In genomic region chr15:6714819-6715218, GRCm38 (mm10) we compare ENCODE assay signal across 15 mouse cellular contexts. TPM values are rescaled to one million over a fixed set of nuclear protein-coding genes. Genes with fewer than 3 reads are reported as not detected.
DNase-seq lines count a peak whose midpoint lies in the region; ATAC-seq and TF ChIP-seq lines count a peak whose summit lies in the region.
"Had no signal": no experiment of that assay in that cellular context is flagged by ENCODE, and none has a peak within 500 bp of the region (broad histone marks: within the 10 kb centered on the region; RNA-seq: fewer than 3 reads in every experiment).

No protein-coding gene starts in this region.

- peak; percentile 82 for ATAC-seq in heart, postnatal 0 days (ENCODE audit: insufficient read depth, low read depth)
- peak; percentile 87 for ATAC-seq in intestine, embryonic 16.5 days
- peak; percentile 55 for ATAC-seq in megakaryocyte progenitor cell, adult 5-6 weeks (replicated peaks; ENCODE audit: poor library complexity)
- ATAC-seq in forebrain, embryonic 13.5 days = no peak
- ATAC-seq: Patski had no signal

- peaks cover 24% of the 10 kb centered on the region for H3K4me1 ChIP-seq in heart, postnatal 0 days (ENCODE audit: control insufficient read depth, insufficient read depth)
- H3K4me1 ChIP-seq in intestine, embryonic 16.5 days (ENCODE audit: control insufficient read depth, insufficient read depth, low read length) = peaks cover 41% of the 10 kb centered on the region
- peaks cover 31% of the 10 kb centered on the region for H3K4me1 ChIP-seq in forebrain, embryonic 13.5 days

- H3K9me3 ChIP-seq in heart, postnatal 0 days (replicated peaks; ENCODE audit: control insufficient read depth, low read length) = no peaks in the 10 kb centered on the region
- peaks cover 4% of the 10 kb centered on the region; the same call in 1 of the 2 replicates for H3K9me3 ChIP-seq in intestine, embryonic 16.5 days (ENCODE audit: control insufficient read depth, low read length)
- no peaks in the 10 kb centered on the region for H3K9me3 ChIP-seq in forebrain, embryonic 13.5 days (replicated peaks)
- H3K9me3 ChIP-seq: neural tube, embryonic 15.5 days had no signal

- no peak for DNase-seq in heart, postnatal 0 days (ENCODE audit: low spot score)
- no peak for DNase-seq in heart, postnatal 14 days
- peak; percentile 37 for DNase-seq in ZHBTc4 (ENCODE audit: low read depth, low spot score)
- DNase-seq in left cerebral cortex, adult 11 months (ENCODE audit: low spot score) = no peak
- DNase-seq: adrenal gland, adult 8-10 months; cerebellum, postnatal 10 days; gastrocnemius, adult 2 months; thymus, postnatal 14 days had no signal

- H3K36me3 ChIP-seq in heart, postnatal 0 days (replicated peaks; ENCODE audit: control insufficient read depth, insufficient read depth, low read length) = no peaks in the 10 kb centered on the region
- no peaks in the 10 kb centered on the region for H3K36me3 ChIP-seq in intestine, embryonic 16.5 days (ENCODE audit: control insufficient read depth, insufficient read depth, low read length)
- H3K36me3 ChIP-seq in forebrain, embryonic 13.5 days (ENCODE audit: poor library complexity, severe bottlenecking) = no peaks in the 10 kb centered on the region
- H3K36me3 ChIP-seq: neural tube, embryonic 15.5 days had no signal

- peak overlapping the region; percentile 49 for H3K4me2 ChIP-seq in heart, postnatal 0 days (ENCODE audit: low read depth, low read length)
- H3K4me2 ChIP-seq in intestine, embryonic 16.5 days (ENCODE audit: low read depth, low read length) = 0 out of 2 replicates have a peak overlapping the region, but pooled peaks have one; percentile 9
- no peak overlapping the region for H3K4me2 ChIP-seq in forebrain, embryonic 13.5 days
- H3K4me2 ChIP-seq: forebrain, embryonic 12.5 days; neural tube, embryonic 15.5 days had no signal

- TF ChIP-seq EP300 in heart, postnatal 0 days (IDR thresholded peaks at IDR 0.05; ENCODE audit: low read depth) = no peak

- 20% methylated on average over 7 of the region's 7 CpGs for WGBS in heart, postnatal 0 days
- 37% methylated on average over 7 of the region's 7 CpGs for WGBS in intestine, embryonic 16.5 days
- WGBS in forebrain, embryonic 13.5 days = 71% methylated on average over 7 of the region's 7 CpGs

- no peaks in the 10 kb centered on the region for H3K27me3 ChIP-seq in heart, postnatal 0 days (ENCODE audit: control insufficient read depth, insufficient read depth, low read length)
- no peaks in the 10 kb centered on the region for H3K27me3 ChIP-seq in intestine, embryonic 16.5 days (replicated peaks; ENCODE audit: control insufficient read depth, insufficient read depth, low read length)
- H3K27me3 ChIP-seq in forebrain, embryonic 13.5 days = no peaks in the 10 kb centered on the region
- H3K27me3 ChIP-seq: forebrain, embryonic 12.5 days; neural tube, embryonic 15.5 days; Patski had no signal

- H3K4me3 ChIP-seq in heart, postnatal 0 days (ENCODE audit: low read depth, low read length) = peak overlapping the region; percentile 15; the same call in 1 of the 2 replicates
- H3K4me3 ChIP-seq in intestine, embryonic 16.5 days (ENCODE audit: low read length) = no peak overlapping the region
- no peak overlapping the region for H3K4me3 ChIP-seq in forebrain, embryonic 13.5 days
- H3K4me3 ChIP-seq: embryonic facial prominence, embryonic 10.5 days; forebrain, embryonic 12.5 days; gastrocnemius, adult 2 months; neural tube, embryonic 15.5 days had no signal

- intact Hi-C loops in heart, postnatal 14 days (cut with DNase I) = no loop called here

- H3K27ac ChIP-seq in heart, postnatal 0 days (ENCODE audit: low read depth) = peak overlapping the region; percentile 40; the same call in 1 of the 2 replicates
- no peak overlapping the region for H3K27ac ChIP-seq in intestine, embryonic 16.5 days (ENCODE audit: low read length)
- no peak overlapping the region for H3K27ac ChIP-seq in forebrain, embryonic 13.5 days
- H3K27ac ChIP-seq: embryonic facial prominence, embryonic 10.5 days; forebrain, embryonic 12.5 days; gastrocnemius, adult 2 months; neural tube, embryonic 15.5 days had no signal

- TF ChIP-seq CTCF in heart, postnatal 0 days (IDR thresholded peaks at IDR 0.05; ENCODE audit: low read depth) = no peak

- H3K9ac ChIP-seq in heart, postnatal 0 days (replicated peaks; ENCODE audit: low read depth, low read length) = no peak overlapping the region; the same call in 1 of the 2 replicates
- no peak overlapping the region for H3K9ac ChIP-seq in intestine, embryonic 16.5 days (ENCODE audit: low read depth, low read length)
- no peak overlapping the region for H3K9ac ChIP-seq in forebrain, embryonic 13.5 days
- H3K9ac ChIP-seq: forebrain, embryonic 12.5 days; neural tube, embryonic 15.5 days had no signal

RNA-seq across cellular contexts. Expression of gene Rictor, which starts 6.6 kb away (rescaled TPM):
- total RNA-seq in heart, postnatal 0 days (2014; rRNA removed; ENCODE audit: low replicate concordance) = 10.9 and 23.2 TPM in 2 replicates
- 17.5 and 17.8 TPM in 2 replicates for polyA plus RNA-seq in heart, postnatal 0 days (2015; fragmentation: Nextera tagmentation; extraction: Ambion mirVana)
- total RNA-seq in heart, postnatal 14 days (2021) = 10 to 100 TPM; 15.7 to 16.5 TPM
- 32.8 and 33.0 TPM in 2 replicates for polyA plus RNA-seq in intestine, embryonic 16.5 days (2015; fragmentation: Nextera tagmentation; extraction: Ambion mirVana)
- 26.0 and 29.8 TPM in 2 replicates for total RNA-seq in megakaryocyte progenitor cell, adult 5-6 weeks (2015)
- 19.4 and 29.6 TPM in 2 replicates for total RNA-seq in megakaryocyte progenitor cell, adult 5-6 weeks (2017)
- polyA plus RNA-seq in forebrain, embryonic 13.5 days (2015; fragmentation: Nextera tagmentation; extraction: Ambion mirVana) = 50.1 and 53.5 TPM in 2 replicates
